Mouse (Mus musculus) stomach, embryonic 14.5 days (tissue): ENCODE measurements around the gene Cacna2d1. TPM values are rescaled to one million over a fixed set of nuclear protein-coding genes. Genes with fewer than 3 reads are reported as not detected.

Source experiments
- ATAC-seq: fragments of 200-750 bp; cut with Nextera tagmentation; 2 replicates; pipeline ENCODE4 v1.8.0; 2017; ENCODE audit warnings: low read depth, moderate TSS enrichment; ENCODE audit not compliant: insufficient number of reproducible peaks, insufficient read depth, low FRiP score
- H3K27ac ChIP-seq: fragments of 300-500 bp; sonication (generic); 2 replicates; pipeline ENCODE4 v1.5.1; 2014; ENCODE audit warnings: mild to moderate bottlenecking, low read length, moderate library complexity, mixed read lengths
- H3K27me3 ChIP-seq: fragments of 300-500 bp; sonication (generic); 2 replicates; pipeline ENCODE4 v1.6.1; 2014; ENCODE audit warnings: low read length, control low read depth, mixed read lengths; ENCODE audit not compliant: control insufficient read depth, insufficient read depth
- H3K36me3 ChIP-seq: fragments of 300-500 bp; sonication (generic); 2 replicates; pipeline ENCODE4 v1.6.1; 2014; ENCODE audit warnings: mild to moderate bottlenecking, control low read depth, low read length, moderate library complexity, mixed read lengths; ENCODE audit not compliant: control insufficient read depth, insufficient read depth
- H3K4me1 ChIP-seq: fragments of 300-500 bp; sonication (generic); 2 replicates; pipeline ENCODE4 v1.6.1; 2014; ENCODE audit warnings: low read length, control low read depth, mixed read lengths; ENCODE audit not compliant: control insufficient read depth, insufficient read depth
- H3K4me2 ChIP-seq: fragments of 300-500 bp; sonication (generic); replicated peaks from 2 replicates; pipeline ENCODE4 v1.6.1; 2014; ENCODE audit warnings: low read depth, low read length, control low read depth
- H3K4me3 ChIP-seq: fragments of 300-500 bp; sonication (generic); 2 replicates; pipeline ENCODE4 v1.5.1; 2014; ENCODE audit warnings: low read depth, low read length, control low read depth
- H3K9ac ChIP-seq: fragments of 300-500 bp; sonication (generic); replicated peaks from 2 replicates; pipeline ENCODE4 v1.6.1; 2014; ENCODE audit warnings: low read depth, mild to moderate bottlenecking, control low read depth, low read length, moderate library complexity, mixed read lengths
- H3K9me3 ChIP-seq: fragments of 300-500 bp; sonication (generic); 2 replicates; pipeline ENCODE4 v1.6.1; 2016; ENCODE audit warnings: low read depth, low read length, control low read depth; ENCODE audit not compliant: control insufficient read depth
- WGBS: fragments of 180-500 bp; shearing (Covaris S2); extraction: QIAGEN DNeasy Blood & Tissue Kit; methylation state at CpG from one replicate; pipeline ENCODE4 v1.1.7; 2014; 5-methylcytosine and 5-hydroxymethylcytosine counted together
- polyA plus RNA-seq: library from polyadenylated mRNA; unstranded; fragments of >200 nt; fragmentation: Nextera tagmentation; extraction: Ambion mirVana; gene quantifications from 2 replicates; pipeline ENCODE4 v1.2.1, GENCODE M21; 2014

The Cacna2d1 gene
- polyA plus RNA-seq = 21.9 and 23.5 TPM in 2 replicates

DNA sequence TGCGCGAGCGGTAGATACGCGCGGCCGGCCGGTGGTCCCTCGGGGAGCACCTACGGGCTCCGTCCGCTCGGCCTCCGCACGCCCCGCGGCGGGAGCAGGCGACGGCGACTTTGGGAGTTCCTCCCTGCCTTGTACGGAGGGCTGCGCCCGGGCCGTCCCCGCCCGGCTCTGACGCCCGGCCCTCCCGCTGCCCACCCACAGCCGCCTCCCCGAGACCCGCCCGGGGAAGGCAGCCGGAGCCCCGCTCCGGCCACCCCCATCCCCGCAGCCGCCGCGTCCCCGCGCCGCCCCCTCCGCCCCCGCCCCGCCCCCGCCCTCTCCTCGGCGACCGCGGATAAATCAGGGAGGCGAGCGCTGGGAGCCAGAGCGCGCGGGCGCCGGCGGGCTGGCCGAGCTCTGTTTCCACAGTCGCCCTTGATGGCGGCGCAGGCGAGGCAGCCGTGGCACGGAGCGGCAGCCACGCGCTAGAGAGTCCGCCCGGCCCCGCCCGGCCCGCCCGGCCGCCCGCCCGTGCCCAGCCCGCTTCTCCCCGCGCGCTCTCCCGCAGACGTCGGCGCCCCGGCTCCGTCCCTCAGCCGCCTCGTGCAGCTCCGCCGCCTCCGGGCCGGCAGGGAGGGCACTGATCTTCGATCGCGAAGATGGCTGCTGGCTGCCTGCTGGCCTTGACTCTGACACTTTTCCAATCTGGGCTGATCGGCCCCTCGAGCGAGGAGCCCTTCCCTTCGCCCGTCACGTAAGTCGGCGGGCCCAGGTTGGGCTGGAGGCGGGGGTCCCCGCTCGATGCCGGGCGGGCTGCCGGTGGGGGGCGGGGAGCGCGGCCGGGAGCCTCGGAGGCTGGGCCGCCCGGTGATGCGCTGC, at the start of gene Cacna2d1:
Gene Cacna2d1 (plus strand): TSS at position 316 of the 858 bp plus-strand sequence.
- ATAC-seq = peak; percentile 93
- H3K4me1 ChIP-seq = peaks cover 7% of the 10 kb centered on the region; the same call in 1 of the 2 replicates
- H3K27me3 ChIP-seq = no peaks in the 10 kb centered on the region
- H3K4me3 ChIP-seq = peak within 1 kb of the TSS; percentile 66
- H3K36me3 ChIP-seq = no peaks in the 10 kb centered on the region
- H3K9me3 ChIP-seq = no peaks in the 10 kb centered on the region
- peak within 1 kb of the TSS; percentile 69 for H3K9ac ChIP-seq
- WGBS = 1% methylated on average over 86 of the region's 120 CpGs
- peak within 1 kb of the TSS; percentile 70 for H3K4me2 ChIP-seq
- peak within 1 kb of the TSS; percentile 86 for H3K27ac ChIP-seq

DNA sequence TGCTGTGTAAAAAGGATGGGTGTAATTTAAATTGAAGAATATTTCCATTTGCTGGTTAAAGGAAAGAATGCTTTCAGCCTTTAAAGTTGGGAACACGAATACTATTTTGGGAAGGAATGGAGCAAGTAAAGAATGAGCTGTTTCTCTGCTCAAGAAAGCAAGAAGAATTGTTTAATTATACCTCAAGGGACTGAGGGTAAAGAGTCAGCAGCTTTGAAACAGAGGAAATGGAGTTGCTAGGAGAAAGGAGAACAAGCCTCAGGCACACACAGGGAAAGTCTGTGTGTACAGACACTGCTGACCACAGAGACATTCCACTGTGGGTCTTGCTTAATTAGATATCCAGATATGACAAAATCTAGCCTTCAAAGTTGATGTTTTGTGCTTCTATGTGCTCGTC, 39.4 kb upstream of the Cacna2d1 start:
- Histone ChIP-seq H3K9me3 (no peaks in the 10 kb centered on the region), H3K27ac (no peak overlapping the region), H3K4me2 (no peak overlapping the region), H3K27me3 (no peaks in the 10 kb centered on the region), H3K36me3 (no peaks in the 10 kb centered on the region), H3K9ac (no peak overlapping the region), H3K4me1 (no peaks in the 10 kb centered on the region), H3K4me3 (no peak overlapping the region)
- 66% methylated on average over 2 of the region's 2 CpGs for WGBS
- no peak for ATAC-seq

GRCm38 (mm10) chr5:15896706-15897105, 37.8 kb upstream of the Cacna2d1 start:
- Histone ChIP-seq H3K9me3 (no peaks in the 10 kb centered on the region), H3K4me3 (no peak overlapping the region), H3K27ac (no peak overlapping the region), H3K4me2 (no peak overlapping the region), H3K9ac (no peak overlapping the region), H3K4me1 (no peaks in the 10 kb centered on the region), H3K36me3 (no peaks in the 10 kb centered on the region), H3K27me3 (no peaks in the 10 kb centered on the region)
- WGBS = 85% methylated on average over 3 of the region's 3 CpGs
- ATAC-seq = no peak

GRCm38 (mm10) chr5:15906446-15906845, 28.0 kb upstream of the Cacna2d1 start:
- WGBS = 62% methylated on average over 3 of the region's 3 CpGs
- no peaks in the 10 kb centered on the region for H3K4me1 ChIP-seq
- no peak overlapping the region for H3K4me2 ChIP-seq
- H3K27me3 ChIP-seq = no peaks in the 10 kb centered on the region
- H3K9me3 ChIP-seq = no peaks in the 10 kb centered on the region
- H3K36me3 ChIP-seq = no peaks in the 10 kb centered on the region
- H3K4me3 ChIP-seq = no peak overlapping the region
- ATAC-seq = no peak
- H3K27ac ChIP-seq = no peak overlapping the region
- H3K9ac ChIP-seq = no peak overlapping the region

DNA sequence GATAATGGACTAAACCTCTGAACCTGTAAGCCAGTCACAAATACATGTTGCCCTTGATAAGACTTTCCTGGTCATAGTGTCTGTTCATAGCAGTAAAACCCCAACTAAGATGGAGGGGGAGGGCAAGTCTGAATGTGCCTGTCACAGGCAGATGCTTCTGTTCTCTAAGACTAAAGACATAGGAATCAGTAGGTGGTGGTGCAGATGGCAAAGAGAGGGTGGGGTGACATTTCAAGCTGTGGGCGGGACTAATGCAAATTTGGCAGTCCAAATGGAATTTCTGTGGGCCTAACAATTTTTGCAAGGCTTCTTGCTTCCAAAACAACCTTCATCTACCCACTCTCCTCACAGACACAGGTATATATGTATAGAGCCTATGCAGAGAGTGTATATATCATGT, 19.6 kb upstream of the Cacna2d1 start:
- no peak overlapping the region for H3K4me3 ChIP-seq
- H3K27ac ChIP-seq = no peak overlapping the region
- H3K9me3 ChIP-seq = no peaks in the 10 kb centered on the region
- H3K9ac ChIP-seq = no peak overlapping the region
- ATAC-seq = no peak
- no peaks in the 10 kb centered on the region for H3K36me3 ChIP-seq
- H3K4me1 ChIP-seq = no peaks in the 10 kb centered on the region
- H3K27me3 ChIP-seq = no peaks in the 10 kb centered on the region
- WGBS = 57% methylated on average over 1 of the region's 1 CpGs
- H3K4me2 ChIP-seq = no peak overlapping the region

DNA sequence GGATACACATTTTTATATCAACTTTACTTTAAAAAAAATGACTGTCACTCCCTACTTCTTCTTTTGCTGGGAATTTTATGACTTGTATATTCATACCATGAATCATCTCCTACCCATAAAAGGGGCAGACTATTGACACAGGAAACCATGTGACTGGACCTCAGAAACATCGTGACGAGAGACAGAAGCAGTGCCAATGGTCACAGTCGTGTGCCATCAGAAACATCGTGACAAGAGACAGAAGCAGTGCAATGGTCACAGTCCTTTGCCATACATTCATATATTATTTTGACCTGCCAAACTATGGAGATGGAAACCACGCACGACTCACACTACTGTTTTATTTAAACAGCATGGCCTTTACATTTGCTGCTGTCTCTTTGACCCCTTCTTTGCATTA, 6.0 kb upstream of the Cacna2d1 start:
- Histone ChIP-seq H3K27ac (no peak overlapping the region), H3K4me1 (no peaks in the 10 kb centered on the region), H3K9me3 (no peaks in the 10 kb centered on the region), H3K9ac (no peak overlapping the region), H3K27me3 (no peaks in the 10 kb centered on the region), H3K36me3 (no peaks in the 10 kb centered on the region), H3K4me3 (no peak overlapping the region), H3K4me2 (no peak overlapping the region)
- 54% methylated on average over 6 of the region's 6 CpGs for WGBS
- no peak for ATAC-seq

GRCm38 (mm10) chr5:15933017-15933416, 1.5 kb upstream of the Cacna2d1 start:
- Histone ChIP-seq H3K9ac (no peak overlapping the region), H3K27me3 (no peaks in the 10 kb centered on the region), H3K4me2 (no peak overlapping the region), H3K4me1 (peaks cover 7% of the 10 kb centered on the region; the same call in 1 of the 2 replicates), H3K27ac (no peak overlapping the region), H3K9me3 (no peaks in the 10 kb centered on the region), H3K4me3 (no peak overlapping the region), H3K36me3 (no peaks in the 10 kb centered on the region)
- 43% methylated on average over 6 of the region's 6 CpGs for WGBS
- ATAC-seq = no peak

DNA sequence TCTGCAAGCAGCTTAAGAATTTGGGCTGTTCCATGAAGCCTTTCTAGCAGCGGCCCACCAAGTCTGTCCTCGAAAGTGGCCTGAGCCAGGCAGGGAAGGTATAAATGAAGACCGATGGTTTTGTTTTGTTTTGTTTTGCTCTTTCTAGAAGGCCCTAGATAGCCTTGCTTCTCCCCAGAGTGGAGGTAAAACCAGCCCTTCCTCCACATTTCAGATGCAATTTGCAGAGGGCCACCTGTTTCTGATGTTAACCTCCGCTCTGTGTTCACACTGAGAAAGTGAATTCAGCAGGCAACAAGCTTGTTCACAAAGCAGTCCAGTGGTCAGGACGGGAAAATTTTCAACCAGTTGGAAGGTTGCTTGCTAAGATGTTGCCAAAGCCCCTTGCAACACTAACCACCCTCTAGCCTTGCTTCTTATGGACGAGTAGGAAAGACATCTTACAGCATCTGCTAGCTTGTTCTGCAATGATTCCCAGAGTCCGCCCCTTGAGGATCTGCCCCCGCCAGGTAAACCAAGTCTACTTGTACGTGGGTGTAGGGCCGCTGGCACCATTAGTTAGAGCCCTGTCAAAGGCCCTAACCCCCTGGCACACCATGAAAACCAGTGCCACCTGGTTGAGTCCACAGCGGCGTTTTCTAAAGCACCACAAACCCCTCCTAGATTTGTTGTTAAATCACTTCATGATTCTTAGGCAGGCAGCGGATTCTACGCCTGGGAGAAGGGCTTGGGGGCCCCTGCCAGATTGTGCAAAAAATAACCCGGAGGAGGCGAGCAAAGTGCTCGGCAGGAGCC, 713 bp upstream of the Cacna2d1 start:
- Histone ChIP-seq H3K36me3 (no peaks in the 10 kb centered on the region), H3K27me3 (no peaks in the 10 kb centered on the region), H3K27ac (peak overlapping the region; percentile 86), H3K4me3 (peak overlapping the region; percentile 66), H3K4me2 (peak overlapping the region; percentile 70), H3K9me3 (no peaks in the 10 kb centered on the region), H3K4me1 (peaks cover 7% of the 10 kb centered on the region; the same call in 1 of the 2 replicates), H3K9ac (peak overlapping the region; percentile 69)
- 7% methylated on average over 17 of the region's 17 CpGs for WGBS
- ATAC-seq = no peak
